ENCODE assay signal across 11 mouse cellular contexts in genomic region chr17:24167120-24167519, GRCm38 (mm10). TPM values are rescaled to one million over a fixed set of nuclear protein-coding genes. Genes with fewer than 3 reads are reported as not detected.
A peak's percentile ranks its signal among the peaks of the same experiment; 100 is the strongest.
DNase-seq lines count a peak whose midpoint lies in the region; ATAC-seq and TF ChIP-seq lines count a peak whose summit lies in the region.
"Had no signal": no experiment of that assay in that cellular context is flagged by ENCODE, and none has a peak within 500 bp of the region (broad histone marks: within the 10 kb centered on the region; RNA-seq: fewer than 3 reads in every experiment).

No protein-coding gene starts in this region.

- H3K4me3 ChIP-seq in heart, embryonic 12.5 days: no peak overlapping the region
- peak overlapping the region; percentile 82; the same call in 1 of the 2 replicates for H3K4me3 ChIP-seq in stomach, embryonic 15.5 days (replicated peaks)
- no peak overlapping the region for H3K4me3 ChIP-seq in stomach, postnatal 0 days (ENCODE audit: low read depth, low read length)
- H3K4me3 ChIP-seq in liver, embryonic 13.5 days (replicated peaks): peak overlapping the region; percentile 83

- no peaks in the 10 kb centered on the region for H3K9me3 ChIP-seq in heart, embryonic 12.5 days (replicated peaks)
- H3K9me3 ChIP-seq in stomach, embryonic 15.5 days: no peaks in the 10 kb centered on the region
- no peaks in the 10 kb centered on the region for H3K9me3 ChIP-seq in stomach, postnatal 0 days (ENCODE audit: control insufficient read depth, low read length)
- H3K9me3 ChIP-seq in liver, embryonic 13.5 days (replicated peaks): no peaks in the 10 kb centered on the region

- no peak for DNase-seq in heart, postnatal 4 days
- no peak for DNase-seq in stomach, postnatal 0 days (ENCODE audit: low spot score)
- no peak for DNase-seq in liver, embryonic 13.5 days
- DNase-seq in spleen, adult 18-20 months: no peak
- no peak for DNase-seq in left cerebral cortex, postnatal 4 days
- DNase-seq in adrenal gland, postnatal 36 days: no peak
- DNase-seq: adrenal gland, postnatal 25 days; retina, postnatal 1 day had no signal

- peaks cover 30% of the 10 kb centered on the region for H3K36me3 ChIP-seq in heart, embryonic 12.5 days
- peaks cover 12% of the 10 kb centered on the region; the same call in 1 of the 2 replicates for H3K36me3 ChIP-seq in stomach, embryonic 15.5 days
- H3K36me3 ChIP-seq in stomach, postnatal 0 days (ENCODE audit: control insufficient read depth, insufficient read depth, low read length): 0 out of 2 replicates have a peak, but pooled peaks cover 4% of the 10 kb centered on the region
- H3K36me3 ChIP-seq in liver, embryonic 13.5 days: peaks cover 32% of the 10 kb centered on the region

- no peak for ATAC-seq in heart, embryonic 12.5 days (ENCODE audit: insufficient number of reproducible peaks, low FRiP score)
- no peak for ATAC-seq in stomach, embryonic 15.5 days (ENCODE audit: insufficient read depth, low FRiP score, low read depth)
- ATAC-seq in stomach, postnatal 0 days (ENCODE audit: low FRiP score, low TSS enrichment): no peak
- ATAC-seq in liver, embryonic 13.5 days (ENCODE audit: low read depth): no peak

- no peak for TF ChIP-seq EP300 in stomach, postnatal 0 days (optimal IDR thresholded peaks at IDR 0.05)

- intact Hi-C loops in left cerebral cortex, postnatal 4 days (cut with DNase I): no loop called here

- no peaks in the 10 kb centered on the region for H3K27me3 ChIP-seq in heart, embryonic 12.5 days (replicated peaks)
- no peaks in the 10 kb centered on the region for H3K27me3 ChIP-seq in stomach, embryonic 15.5 days (replicated peaks)
- no peaks in the 10 kb centered on the region for H3K27me3 ChIP-seq in stomach, postnatal 0 days (ENCODE audit: control insufficient read depth, insufficient read depth, low read length)
- no peaks in the 10 kb centered on the region for H3K27me3 ChIP-seq in liver, embryonic 13.5 days
- H3K27me3 ChIP-seq: CH12.LX had no signal

- H3K27ac ChIP-seq in heart, embryonic 12.5 days (ENCODE audit: poor library complexity, severe bottlenecking): no peak overlapping the region
- H3K27ac ChIP-seq in stomach, embryonic 15.5 days: no peak overlapping the region
- H3K27ac ChIP-seq in stomach, postnatal 0 days (replicated peaks): no peak overlapping the region
- peak overlapping the region; percentile 94 for H3K27ac ChIP-seq in liver, embryonic 13.5 days

- H3K4me1 ChIP-seq in heart, embryonic 12.5 days (replicated peaks): peaks cover 45% of the 10 kb centered on the region
- H3K4me1 ChIP-seq in stomach, embryonic 15.5 days: peaks cover 25% of the 10 kb centered on the region
- H3K4me1 ChIP-seq in stomach, postnatal 0 days (replicated peaks; ENCODE audit: control insufficient read depth, insufficient read depth): no peaks in the 10 kb centered on the region; the same call in none of the 2 replicates
- peaks cover 73% of the 10 kb centered on the region for H3K4me1 ChIP-seq in liver, embryonic 13.5 days (replicated peaks)

- H3K4me2 ChIP-seq in heart, embryonic 12.5 days: peak overlapping the region; percentile 84; the same call in 1 of the 2 replicates
- peak overlapping the region; percentile 69; the same call in 1 of the 2 replicates for H3K4me2 ChIP-seq in stomach, embryonic 15.5 days
- no peak overlapping the region for H3K4me2 ChIP-seq in stomach, postnatal 0 days (replicated peaks; ENCODE audit: low read depth)
- peak overlapping the region; percentile 87 for H3K4me2 ChIP-seq in liver, embryonic 13.5 days

- WGBS in heart, embryonic 12.5 days: 81% methylated on average over 6 of the region's 6 CpGs
- 78% methylated on average over 6 of the region's 6 CpGs for WGBS in stomach, embryonic 15.5 days
- WGBS in stomach, postnatal 0 days: 75% methylated on average over 6 of the region's 6 CpGs
- 72% methylated on average over 6 of the region's 6 CpGs for WGBS in liver, embryonic 13.5 days (ENCODE audit: insufficient replicate concordance)

- TF ChIP-seq CTCF in stomach, postnatal 0 days (IDR thresholded peaks at IDR 0.05; ENCODE audit: low read depth): no peak

- 0 out of 2 replicates have a peak overlapping the region, but pooled peaks have one; percentile 83 for H3K9ac ChIP-seq in heart, embryonic 12.5 days
- H3K9ac ChIP-seq in stomach, embryonic 15.5 days: no peak overlapping the region; the same call in 1 of the 2 replicates
- H3K9ac ChIP-seq in stomach, postnatal 0 days (ENCODE audit: low read length): no peak overlapping the region
- H3K9ac ChIP-seq in liver, embryonic 13.5 days: peak overlapping the region; percentile 90; the same call in 1 of the 2 replicates

RNA-seq across cellular contexts. Expression of gene Atp6v0c, which starts 2.4 kb away (rescaled TPM):
- 534 and 535 TPM in 2 replicates for polyA plus RNA-seq in heart, embryonic 12.5 days (2016; fragmentation: Nextera tagmentation; extraction: Ambion mirVana)
- 100 to 1,000 TPM; 291 to 298 TPM for total RNA-seq in heart, postnatal 4 days (2021)
- 495 and 512 TPM in 2 replicates for polyA plus RNA-seq in stomach, embryonic 15.5 days (2015; fragmentation: Nextera tagmentation; extraction: Ambion mirVana)
- polyA plus RNA-seq in stomach, postnatal 0 days (2015; fragmentation: Nextera tagmentation; extraction: Ambion mirVana): 608 and 627 TPM in 2 replicates
- polyA plus RNA-seq in liver, embryonic 13.5 days (2015; fragmentation: Nextera tagmentation; extraction: Ambion mirVana): 348 and 367 TPM in 2 replicates
- 100 to 1,000 TPM; 770 to 834 TPM for total RNA-seq in left cerebral cortex, postnatal 4 days (2021)
- 100 to 1,000 TPM; 434 to 448 TPM for total RNA-seq in adrenal gland, postnatal 36 days (2021)

RNA-seq across cellular contexts. Expression of gene Amdhd2, which starts 3.6 kb away (rescaled TPM):
- polyA plus RNA-seq in heart, embryonic 12.5 days (2016; fragmentation: Nextera tagmentation; extraction: Ambion mirVana): 28.1 and 28.8 TPM in 2 replicates
- total RNA-seq in heart, postnatal 4 days (2021): 10 to 100 TPM; 19.5 to 19.6 TPM
- polyA plus RNA-seq in stomach, embryonic 15.5 days (2015; fragmentation: Nextera tagmentation; extraction: Ambion mirVana): 25.1 and 29.3 TPM in 2 replicates
- polyA plus RNA-seq in stomach, postnatal 0 days (2015; fragmentation: Nextera tagmentation; extraction: Ambion mirVana): 20.5 and 21.7 TPM in 2 replicates
- polyA plus RNA-seq in liver, embryonic 13.5 days (2015; fragmentation: Nextera tagmentation; extraction: Ambion mirVana): 18.6 and 20.8 TPM in 2 replicates
- total RNA-seq in left cerebral cortex, postnatal 4 days (2021): 10 to 100 TPM; 30.2 to 32.0 TPM
- 10 to 100 TPM; 29.6 to 41.4 TPM for total RNA-seq in adrenal gland, postnatal 36 days (2021)

RNA-seq across cellular contexts. Expression of gene Pdpk1, which starts 16.4 kb away (rescaled TPM):
- polyA plus RNA-seq in heart, embryonic 12.5 days (2016; fragmentation: Nextera tagmentation; extraction: Ambion mirVana): 46.9 and 48.6 TPM in 2 replicates
- 10 to 100 TPM; 62.1 to 62.6 TPM for total RNA-seq in heart, postnatal 4 days (2021)
- 36.1 and 38.9 TPM in 2 replicates for polyA plus RNA-seq in stomach, embryonic 15.5 days (2015; fragmentation: Nextera tagmentation; extraction: Ambion mirVana)
- polyA plus RNA-seq in stomach, postnatal 0 days (2015; fragmentation: Nextera tagmentation; extraction: Ambion mirVana): 26.7 and 28.0 TPM in 2 replicates
- polyA plus RNA-seq in liver, embryonic 13.5 days (2015; fragmentation: Nextera tagmentation; extraction: Ambion mirVana): 26.8 and 34.0 TPM in 2 replicates
- 10 to 100 TPM; 67.0 to 68.3 TPM for total RNA-seq in left cerebral cortex, postnatal 4 days (2021)
- total RNA-seq in adrenal gland, postnatal 36 days (2021): 10 to 100 TPM; 55.5 to 59.7 TPM

RNA-seq across cellular contexts. Expression of gene Tbc1d24, which starts 38.2 kb away (rescaled TPM):
- polyA plus RNA-seq in heart, embryonic 12.5 days (2016; fragmentation: Nextera tagmentation; extraction: Ambion mirVana): 5.1 and 5.3 TPM in 2 replicates
- 10 to 100 TPM in 1 of 2 experiments, 1 to 10 TPM in 1; 9.6 to 10.9 TPM for total RNA-seq in heart, postnatal 4 days (2021)
- polyA plus RNA-seq in stomach, embryonic 15.5 days (2015; fragmentation: Nextera tagmentation; extraction: Ambion mirVana): 5.0 and 6.3 TPM in 2 replicates
- polyA plus RNA-seq in stomach, postnatal 0 days (2015; fragmentation: Nextera tagmentation; extraction: Ambion mirVana): 1.4 and 1.5 TPM in 2 replicates
- polyA plus RNA-seq in liver, embryonic 13.5 days (2015; fragmentation: Nextera tagmentation; extraction: Ambion mirVana): 6.9 and 7.5 TPM in 2 replicates
- total RNA-seq in left cerebral cortex, postnatal 4 days (2021): 10 to 100 TPM; 82.8 to 91.5 TPM
- 10 to 100 TPM; 10.9 to 18.8 TPM for total RNA-seq in adrenal gland, postnatal 36 days (2021)

RNA-seq across cellular contexts. Expression of gene Ntn3, which starts 42.2 kb away (rescaled TPM):
- 2.0 and 2.6 TPM in 2 replicates for polyA plus RNA-seq in heart, embryonic 12.5 days (2016; fragmentation: Nextera tagmentation; extraction: Ambion mirVana)
- total RNA-seq in heart, postnatal 4 days (2021): 1 to 10 TPM; 2.3 to 2.4 TPM
- polyA plus RNA-seq in stomach, embryonic 15.5 days (2015; fragmentation: Nextera tagmentation; extraction: Ambion mirVana): 8.1 and 8.5 TPM in 2 replicates
- polyA plus RNA-seq in stomach, postnatal 0 days (2015; fragmentation: Nextera tagmentation; extraction: Ambion mirVana): 2.8 and 3.1 TPM in 2 replicates
- 1.00 and 1.4 TPM in 2 replicates for polyA plus RNA-seq in liver, embryonic 13.5 days (2015; fragmentation: Nextera tagmentation; extraction: Ambion mirVana)
- 10 to 100 TPM; 15.8 to 16.4 TPM for total RNA-seq in left cerebral cortex, postnatal 4 days (2021)
- total RNA-seq in adrenal gland, postnatal 36 days (2021): 1 to 10 TPM; 1.5 to 2.9 TPM

Comparison
In these comparisons a context has a peak if more than half of its experiments do, and no peak if none do; other contexts are left out.
1. H3K4me3 ChIP-seq: peak in stomach, embryonic 15.5 days (single experiment) and liver, embryonic 13.5 days (single experiment); none in heart, embryonic 12.5 days (single experiment) and stomach, postnatal 0 days (single experiment).
2. H3K9ac ChIP-seq: peak in heart, embryonic 12.5 days (single experiment) and liver, embryonic 13.5 days (single experiment); none in stomach, embryonic 15.5 days (single experiment) and stomach, postnatal 0 days (single experiment).